Mouse (Mus musculus) thymus, postnatal 10 days (tissue): Measurements from ENCODE around the gene Btbd35f4.
"Not testable (repeated sequence)": the region's sequence is repeated elsewhere in the genome, so short reads cannot be mapped to it uniquely, and the experiment has no call there.

Experiments
- DNase-seq, 2 experiments: peaks; one replicate each; pipeline ENCODE4 v3.0.0; 2021; ENCODE audit warnings: low spot score in 2 of 2

Gene Btbd35f4

GRCm38 (mm10) chrX:4800196-4800595 lies at the start of gene Btbd35f4:
TSS of gene Btbd35f4 (plus strand) at chrX:4800496.
- not testable (repeated sequence) for DNase-seq

- DNase-seq, result not testable (repeated sequence)
Measured at GRCm38 (mm10) chrX:4840016-4840415, 39.7 kb downstream of the Btbd35f4 start.
